Mouse (Mus musculus) regulatory T cell (primary cell): ENCODE measurements around the gene Fat2.

ENCODE experiments used
- in situ Hi-C: fragments of 300-600 bp; cut with MboI, MseI; formaldehyde crosslinking; loops from one replicate; pipeline ENCODE4 v1.15.1; 2025; ENCODE audit warnings: high pct_unique_total_duplicates

Fat2 gene

GRCm38 (mm10) chr11:55329868-55330772, 6.2 kb downstream of the Fat2 start:
- in situ Hi-C loops, result no loop called here

- in situ Hi-C loops, result no loop called here
Measured at GRCm38 (mm10) chr11:55327558-55328409, 8.6 kb downstream of the Fat2 start.

- in situ Hi-C loops, result no loop called here
Measured at GRCm38 (mm10) chr11:55327111-55327510, 9.3 kb downstream of the Fat2 start.

GRCm38 (mm10) chr11:55326211-55326610, 10.2 kb downstream of the Fat2 start:
- in situ Hi-C loops, result no loop called here

GRCm38 (mm10) chr11:55323854-55324253, 12.5 kb downstream of the Fat2 start:
- in situ Hi-C loops, result no loop called here

- in situ Hi-C loops, result no loop called here
Measured at GRCm38 (mm10) chr11:55320990-55321389, 15.4 kb downstream of the Fat2 start.

GRCm38 (mm10) chr11:55315966-55316365, 20.4 kb downstream of the Fat2 start:
- in situ Hi-C loops, result no loop called here

- in situ Hi-C loops, result no loop called here
Measured at GRCm38 (mm10) chr11:55314704-55315047, 21.7 kb downstream of the Fat2 start.

- in situ Hi-C loops, result no loop called here
Measured at GRCm38 (mm10) chr11:55313768-55314703, 22.3 kb downstream of the Fat2 start.

- in situ Hi-C loops, result no loop called here
Measured at GRCm38 (mm10) chr11:55302350-55302749, 34.0 kb downstream of the Fat2 start.

GRCm38 (mm10) chr11:55293179-55293578, 43.2 kb downstream of the Fat2 start:
- in situ Hi-C loops, result no loop called here

GRCm38 (mm10) chr11:55291901-55292300, 44.5 kb downstream of the Fat2 start:
- in situ Hi-C loops, result no loop called here

- in situ Hi-C loops, result no loop called here
Measured at GRCm38 (mm10) chr11:55289851-55290391, 46.4 kb downstream of the Fat2 start.

GRCm38 (mm10) chr11:55274756-55275155, 61.6 kb downstream of the Fat2 start:
- in situ Hi-C loops, result no loop called here

GRCm38 (mm10) chr11:55268580-55268979, 67.8 kb downstream of the Fat2 start:
- in situ Hi-C loops, result no loop called here

- in situ Hi-C loops, result no loop called here
Measured at GRCm38 (mm10) chr11:55265647-55266046, 70.7 kb downstream of the Fat2 start.

- in situ Hi-C loops, result no loop called here
Measured at GRCm38 (mm10) chr11:55264318-55264717, 72.0 kb downstream of the Fat2 start.

- in situ Hi-C loops, result no loop called here
Measured at GRCm38 (mm10) chr11:55262000-55262399, 74.4 kb downstream of the Fat2 start.

- in situ Hi-C loops, result no loop called here
Measured at GRCm38 (mm10) chr11:55261105-55261504, 75.3 kb downstream of the Fat2 start.

- in situ Hi-C loops, result no loop called here
Measured at GRCm38 (mm10) chr11:55253391-55253790, 83.0 kb downstream of the Fat2 start.

- in situ Hi-C loops, result no loop called here
Measured at GRCm38 (mm10) chr11:55250527-55250926, 85.8 kb downstream of the Fat2 start.
